Mouse (Mus musculus): Measurements from ENCODE around the gene Gnat3. TPM values are rescaled to one million over a fixed set of nuclear protein-coding genes. Genes with fewer than 3 reads are reported as not detected.

Gene Gnat3
- not detected in 2 replicates for total RNA-seq (2014; fragmentation: Nextera tagmentation)
- total RNA-seq (2017): not detected in 2 replicates

- no peak for ATAC-seq (replicated peaks; ENCODE audit: low FRiP score, low TSS enrichment, poor library complexity, severe bottlenecking)
Measured at GRCm38 (mm10) chr5:17962249-17962648, at the start of gene Gnat3. TSS of gene Gnat3 (plus strand) at chr5:17962549.

GRCm38 (mm10) chr5:17918966-17919365 lies 43.4 kb upstream of the Gnat3 start:
- no peak for ATAC-seq (replicated peaks; ENCODE audit: low FRiP score, low TSS enrichment, poor library complexity, severe bottlenecking)

GRCm38 (mm10) chr5:17923648-17924047 lies 38.7 kb upstream of the Gnat3 start:
- no peak for ATAC-seq (replicated peaks; ENCODE audit: low FRiP score, low TSS enrichment, poor library complexity, severe bottlenecking)

- no peak for ATAC-seq (replicated peaks; ENCODE audit: low FRiP score, low TSS enrichment, poor library complexity, severe bottlenecking)
Measured at GRCm38 (mm10) chr5:17924085-17924518, 38.2 kb upstream of the Gnat3 start.

GRCm38 (mm10) chr5:17928471-17928870 lies 33.9 kb upstream of the Gnat3 start:
- no peak for ATAC-seq (replicated peaks; ENCODE audit: low FRiP score, low TSS enrichment, poor library complexity, severe bottlenecking)

GRCm38 (mm10) chr5:17929006-17929567 lies 33.3 kb upstream of the Gnat3 start:
- no peak for ATAC-seq (replicated peaks; ENCODE audit: low FRiP score, low TSS enrichment, poor library complexity, severe bottlenecking)

- 0 out of 2 replicates have a peak, but pooled peaks have one; percentile 26 for ATAC-seq (replicated peaks; ENCODE audit: low FRiP score, low TSS enrichment, poor library complexity, severe bottlenecking)
Measured at GRCm38 (mm10) chr5:17931588-17931987, 30.8 kb upstream of the Gnat3 start.

- ATAC-seq (replicated peaks; ENCODE audit: low FRiP score, low TSS enrichment, poor library complexity, severe bottlenecking): no peak
Measured at GRCm38 (mm10) chr5:17934501-17934900, 27.8 kb upstream of the Gnat3 start.

GRCm38 (mm10) chr5:17938170-17938939 lies 24.0 kb upstream of the Gnat3 start:
- ATAC-seq (replicated peaks; ENCODE audit: low FRiP score, low TSS enrichment, poor library complexity, severe bottlenecking): peak; percentile 99

- no peak for ATAC-seq (replicated peaks; ENCODE audit: low FRiP score, low TSS enrichment, poor library complexity, severe bottlenecking)
Measured at GRCm38 (mm10) chr5:17956468-17956867, 5.9 kb upstream of the Gnat3 start.

GRCm38 (mm10) chr5:17969704-17970390 lies 7.5 kb downstream of the Gnat3 start:
- peak; percentile 87 for ATAC-seq (replicated peaks; ENCODE audit: low FRiP score, low TSS enrichment, poor library complexity, severe bottlenecking)

- ATAC-seq (replicated peaks; ENCODE audit: low FRiP score, low TSS enrichment, poor library complexity, severe bottlenecking): peak; percentile 55
Measured at GRCm38 (mm10) chr5:17970391-17970730, 8.0 kb downstream of the Gnat3 start.

GRCm38 (mm10) chr5:17980501-17981121 lies 18.3 kb downstream of the Gnat3 start:
- ATAC-seq (replicated peaks; ENCODE audit: low FRiP score, low TSS enrichment, poor library complexity, severe bottlenecking): peak; percentile 26; the same call in 1 of the 2 replicates

GRCm38 (mm10) chr5:17982770-17983169 lies 20.4 kb downstream of the Gnat3 start:
- ATAC-seq (replicated peaks; ENCODE audit: low FRiP score, low TSS enrichment, poor library complexity, severe bottlenecking): no peak

- no peak for ATAC-seq (replicated peaks; ENCODE audit: low FRiP score, low TSS enrichment, poor library complexity, severe bottlenecking)
Measured at GRCm38 (mm10) chr5:17984522-17984921, 22.2 kb downstream of the Gnat3 start.

GRCm38 (mm10) chr5:17986611-17987010 lies 24.3 kb downstream of the Gnat3 start:
- ATAC-seq (replicated peaks; ENCODE audit: low FRiP score, low TSS enrichment, poor library complexity, severe bottlenecking): no peak

GRCm38 (mm10) chr5:17990618-17991017 lies 28.3 kb downstream of the Gnat3 start:
- ATAC-seq (replicated peaks; ENCODE audit: low FRiP score, low TSS enrichment, poor library complexity, severe bottlenecking): no peak

- no peak for ATAC-seq (replicated peaks; ENCODE audit: low FRiP score, low TSS enrichment, poor library complexity, severe bottlenecking)
Measured at GRCm38 (mm10) chr5:17999570-17999969, 37.2 kb downstream of the Gnat3 start.

GRCm38 (mm10) chr5:18000185-18000584 lies 37.8 kb downstream of the Gnat3 start:
- no peak for ATAC-seq (replicated peaks; ENCODE audit: low FRiP score, low TSS enrichment, poor library complexity, severe bottlenecking)

GRCm38 (mm10) chr5:18001646-18002045 lies 39.3 kb downstream of the Gnat3 start:
- ATAC-seq (replicated peaks; ENCODE audit: low FRiP score, low TSS enrichment, poor library complexity, severe bottlenecking): no peak
